Mouse (Mus musculus) kidney, postnatal 0 days (tissue): ENCODE results near the gene Trp63. TPM values are rescaled to one million over a fixed set of nuclear protein-coding genes. Genes with fewer than 3 reads are reported as not detected.

Source experiments
- ATAC-seq: fragments of 200-750 bp; cut with Nextera tagmentation; replicated peaks from 2 replicates; pipeline ENCODE4 v1.8.0; 2017; ENCODE audit warnings: low read depth, moderate number of reproducible peaks, moderate TSS enrichment, moderate library complexity; ENCODE audit not compliant: low FRiP score
- DNase-seq: peaks from one replicate; pipeline ENCODE4 v3.0.0-alpha.2; 2016; ENCODE audit warnings: low spot score
- H3K27ac ChIP-seq: fragments of 300-500 bp; sonication (generic); 2 replicates; pipeline ENCODE4 v1.5.1; 2014; ENCODE audit warnings: mild to moderate bottlenecking
- H3K27me3 ChIP-seq: fragments of 300-500 bp; sonication (generic); 2 replicates; pipeline ENCODE4 v1.6.1; 2014; ENCODE audit warnings: low read length, mixed read lengths; ENCODE audit not compliant: insufficient read depth
- H3K36me3 ChIP-seq: fragments of 300-500 bp; sonication (generic); 2 replicates; pipeline ENCODE4 v1.6.1; 2014; ENCODE audit warnings: low read length, mixed read lengths; ENCODE audit not compliant: insufficient read depth
- H3K4me1 ChIP-seq: fragments of 300-500 bp; sonication (generic); replicated peaks from 2 replicates; pipeline ENCODE4 v1.6.1; 2014; ENCODE audit warnings: antibody characterized with exemption, low read length, mixed read lengths; ENCODE audit not compliant: insufficient read depth
- H3K4me2 ChIP-seq: fragments of 300-500 bp; sonication (generic); 2 replicates; pipeline ENCODE4 v1.6.1; 2014; ENCODE audit warnings: mild to moderate bottlenecking, low read length, moderate library complexity, mixed read lengths
- H3K4me3 ChIP-seq: fragments of 300-500 bp; sonication (generic); replicated peaks from 2 replicates; pipeline ENCODE4 v1.5.1; 2014; ENCODE audit warnings: low read depth, low read length
- H3K9ac ChIP-seq: fragments of 300-500 bp; sonication (generic); 2 replicates; pipeline ENCODE4 v1.6.1; 2014; ENCODE audit warnings: low read depth, low read length
- H3K9me3 ChIP-seq: fragments of 300-500 bp; sonication (generic); replicated peaks from 2 replicates; pipeline ENCODE4 v1.6.1; 2016; ENCODE audit warnings: low read length, inconsistent platforms, mixed read lengths
- CTCF ChIP-seq: IDR thresholded peaks from 2 replicates; pipeline ENCODE4 v1.5.1; 2016; ENCODE audit warnings: antibody characterized with exemption, low read depth, mild to moderate bottlenecking, moderate library complexity
- WGBS: fragments of 180-500 bp; shearing (Covaris S2); extraction: QIAGEN DNeasy Blood & Tissue Kit; methylation state at CpG from one replicate; pipeline ENCODE4 v1.1.7; 2014; 5-methylcytosine and 5-hydroxymethylcytosine counted together
- polyA plus RNA-seq: library from polyadenylated mRNA; unstranded; fragments of >200 nt; fragmentation: Nextera tagmentation; extraction: Ambion mirVana; gene quantifications from 2 replicates; pipeline ENCODE4 v1.2.1, GENCODE M21; 2015

The Trp63 gene
- polyA plus RNA-seq, 1 experiment from 2014 or later, result 1.3 TPM

DNA sequence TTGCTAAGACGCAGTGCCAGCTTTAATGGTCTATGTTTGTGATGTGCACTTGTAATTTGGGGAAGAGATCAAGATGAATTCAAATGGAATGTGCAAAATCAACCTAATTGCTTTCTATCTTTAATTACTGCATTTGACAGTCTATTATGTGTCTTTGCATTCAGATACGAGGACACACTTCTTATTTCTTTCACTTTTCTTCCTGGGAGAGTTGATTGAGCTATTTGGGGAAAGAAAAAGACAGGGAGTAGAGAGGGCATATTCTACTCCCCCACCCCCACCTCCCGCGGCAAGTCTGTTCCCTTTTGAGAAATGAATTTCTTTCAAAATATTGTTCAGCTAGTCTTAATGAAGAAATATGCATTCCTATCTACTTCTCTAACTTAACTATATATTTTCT is 149.0 kb downstream of the Trp63 start:
- Histone ChIP-seq H3K27me3 (no peaks in the 10 kb centered on the region), H3K4me1 (no peaks in the 10 kb centered on the region), H3K4me2 (no peak overlapping the region), H3K9me3 (no peaks in the 10 kb centered on the region), H3K36me3 (no peaks in the 10 kb centered on the region), H3K9ac (no peak overlapping the region), H3K4me3 (no peak overlapping the region), H3K27ac (no peak overlapping the region)
- WGBS, result 88% methylated on average over 4 of the region's 4 CpGs
- no peak for DNase-seq
- ATAC-seq, result no peak
- no peak for TF ChIP-seq CTCF

DNA sequence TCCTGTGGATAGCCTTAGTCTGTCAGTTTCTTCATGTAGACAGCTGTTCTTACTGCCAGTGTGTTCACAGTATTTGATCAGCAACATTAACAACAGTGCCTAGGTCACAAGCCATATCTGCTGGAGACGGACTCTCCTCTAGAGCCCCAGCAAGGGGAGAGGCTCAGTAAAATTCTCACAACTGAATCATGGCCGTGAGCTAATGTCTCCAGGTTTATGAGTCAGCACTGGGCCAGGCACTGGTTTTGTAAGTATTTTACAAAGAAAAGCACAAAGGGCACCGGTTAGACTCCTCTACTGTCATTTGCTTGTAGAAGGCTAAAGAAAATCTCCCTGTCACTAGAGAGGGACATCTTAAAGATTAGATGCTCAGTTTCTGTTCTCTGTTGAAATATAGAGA is 151.7 kb downstream of the Trp63 start:
- no peak overlapping the region for H3K4me2 ChIP-seq
- H3K9me3 ChIP-seq, result no peaks in the 10 kb centered on the region
- no peaks in the 10 kb centered on the region for H3K27me3 ChIP-seq
- ATAC-seq, result no peak
- H3K9ac ChIP-seq, result no peak overlapping the region
- no peak for DNase-seq
- no peak for TF ChIP-seq CTCF
- H3K27ac ChIP-seq, result no peak overlapping the region
- no peaks in the 10 kb centered on the region for H3K36me3 ChIP-seq
- 85% methylated on average over 3 of the region's 3 CpGs for WGBS
- H3K4me1 ChIP-seq, result no peaks in the 10 kb centered on the region
- no peak overlapping the region for H3K4me3 ChIP-seq

DNA sequence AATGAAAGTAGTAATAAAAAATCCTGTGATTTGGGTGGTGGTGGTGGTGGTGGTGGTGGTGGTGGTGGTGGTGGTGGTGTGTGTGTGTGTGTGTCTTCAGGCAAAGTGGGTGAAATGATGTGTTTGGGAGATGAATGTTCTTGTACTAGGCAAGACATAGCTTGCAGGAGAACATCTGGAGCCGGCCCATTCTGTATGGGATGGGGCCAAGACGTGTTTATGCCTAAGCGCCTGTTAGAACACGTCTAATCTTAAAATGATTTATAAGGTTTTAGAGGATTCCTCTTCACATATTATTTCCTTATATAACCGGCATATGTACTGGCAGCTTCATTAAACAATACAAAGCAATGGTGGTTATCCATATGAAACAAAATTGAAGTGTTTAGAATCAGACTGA is 152.2 kb downstream of the Trp63 start:
- 72% methylated on average over 5 of the region's 5 CpGs for WGBS
- ATAC-seq, result no peak
- no peak overlapping the region for H3K9ac ChIP-seq
- no peak overlapping the region for H3K4me2 ChIP-seq
- H3K36me3 ChIP-seq, result no peaks in the 10 kb centered on the region
- TF ChIP-seq CTCF, result no peak
- no peak for DNase-seq
- H3K27me3 ChIP-seq, result no peaks in the 10 kb centered on the region
- H3K9me3 ChIP-seq, result no peaks in the 10 kb centered on the region
- no peak overlapping the region for H3K4me3 ChIP-seq
- no peaks in the 10 kb centered on the region for H3K4me1 ChIP-seq
- no peak overlapping the region for H3K27ac ChIP-seq

DNA sequence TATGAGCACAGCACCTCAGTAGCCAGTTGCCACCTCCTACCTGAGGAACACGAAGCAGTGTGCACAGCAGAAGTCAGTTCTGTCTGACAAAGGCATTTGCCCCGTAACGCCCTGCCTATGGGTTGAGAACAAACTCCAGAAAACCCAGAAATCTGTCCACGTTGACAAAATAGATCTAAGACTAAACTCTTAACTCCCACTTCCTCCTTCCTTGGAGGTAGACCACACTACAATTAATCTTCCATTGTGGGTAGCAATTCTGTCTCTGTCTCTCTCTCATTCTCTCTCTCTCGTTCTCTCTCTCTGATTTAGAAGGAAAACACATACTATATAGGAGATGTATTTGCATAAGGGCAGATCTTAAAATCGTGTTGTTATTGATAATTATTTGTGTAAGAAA is 159.4 kb downstream of the Trp63 start:
- H3K36me3 ChIP-seq, result no peaks in the 10 kb centered on the region
- no peaks in the 10 kb centered on the region for H3K27me3 ChIP-seq
- no peak overlapping the region for H3K9ac ChIP-seq
- no peak overlapping the region for H3K27ac ChIP-seq
- no peak for DNase-seq
- no peak overlapping the region for H3K4me2 ChIP-seq
- 55% methylated on average over 6 of the region's 6 CpGs for WGBS
- no peaks in the 10 kb centered on the region for H3K4me1 ChIP-seq
- no peak overlapping the region for H3K4me3 ChIP-seq
- no peak for TF ChIP-seq CTCF
- H3K9me3 ChIP-seq, result no peaks in the 10 kb centered on the region
- ATAC-seq, result no peak

DNA sequence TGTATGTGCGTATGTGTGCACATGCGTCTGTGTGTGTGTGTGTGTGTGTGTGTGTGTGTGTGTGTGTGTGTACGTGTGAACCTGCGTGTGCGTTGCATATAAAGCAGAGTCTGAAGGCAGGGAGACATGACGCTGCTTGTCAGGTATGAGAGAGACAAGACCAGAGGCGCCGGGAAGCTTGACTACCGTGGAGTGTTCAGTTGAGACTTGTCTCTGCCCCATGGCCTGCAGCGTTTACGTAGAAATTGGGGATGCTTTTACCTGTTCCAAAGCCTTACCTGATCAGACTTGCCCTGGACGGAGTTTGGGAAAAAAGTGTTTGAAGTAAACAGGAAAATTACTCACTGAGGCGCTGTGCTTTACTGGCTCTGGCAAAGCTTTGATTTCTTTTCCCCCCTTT is 160.1 kb downstream of the Trp63 start:
- Histone ChIP-seq H3K4me1 (no peaks in the 10 kb centered on the region), H3K4me2 (no peak overlapping the region), H3K4me3 (no peak overlapping the region), H3K27ac (no peak overlapping the region), H3K27me3 (no peaks in the 10 kb centered on the region), H3K9me3 (no peaks in the 10 kb centered on the region), H3K36me3 (no peaks in the 10 kb centered on the region), H3K9ac (no peak overlapping the region)
- ATAC-seq (no peak), DNase-seq (no peak)
- no peak for TF ChIP-seq CTCF
- WGBS, result 88% methylated on average over 13 of the region's 13 CpGs

DNA sequence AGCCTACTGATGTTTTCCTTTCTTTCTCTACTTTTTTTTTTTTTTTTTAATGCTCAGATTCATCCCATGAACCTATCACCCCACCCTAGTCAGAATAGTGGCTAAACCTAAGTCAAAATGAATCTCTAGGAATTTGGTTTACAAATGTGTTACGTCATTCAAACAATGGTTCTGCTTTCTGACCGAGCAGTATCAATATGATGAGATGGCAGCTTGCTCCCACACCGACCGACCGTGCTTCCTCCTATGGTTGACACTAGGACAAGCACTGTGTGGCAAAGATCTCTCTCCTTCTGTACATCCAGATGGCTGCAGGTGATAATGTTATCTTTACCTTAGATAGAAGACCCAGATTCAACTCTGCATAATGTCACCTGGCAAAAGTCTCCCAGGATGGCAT is 163.0 kb downstream of the Trp63 start:
- no peak overlapping the region for H3K27ac ChIP-seq
- no peaks in the 10 kb centered on the region for H3K9me3 ChIP-seq
- no peak for DNase-seq
- H3K4me2 ChIP-seq, result no peak overlapping the region
- H3K4me3 ChIP-seq, result no peak overlapping the region
- no peaks in the 10 kb centered on the region for H3K4me1 ChIP-seq
- no peaks in the 10 kb centered on the region for H3K36me3 ChIP-seq
- no peaks in the 10 kb centered on the region for H3K27me3 ChIP-seq
- no peak for TF ChIP-seq CTCF
- ATAC-seq, result no peak
- WGBS, result 92% methylated on average over 5 of the region's 5 CpGs
- H3K9ac ChIP-seq, result no peak overlapping the region

DNA sequence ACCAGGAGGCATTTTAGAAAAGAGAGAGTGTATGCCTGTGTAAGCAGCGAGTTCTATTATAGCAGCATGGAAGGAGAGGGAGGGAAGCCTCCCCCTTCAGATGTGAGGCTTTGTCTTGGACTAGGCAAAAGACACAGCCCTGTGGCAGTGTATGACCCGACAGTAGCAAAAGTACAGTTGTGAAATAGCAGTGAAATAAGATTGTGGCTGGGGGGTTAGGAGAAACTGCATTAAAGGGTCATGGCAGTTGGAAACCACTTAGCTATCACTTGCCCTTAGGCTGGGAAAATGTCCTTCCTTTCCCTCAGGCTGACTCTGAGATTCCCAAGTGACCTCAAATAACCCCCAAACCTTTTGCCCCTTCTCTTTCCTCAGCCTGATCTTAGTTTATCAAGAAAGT is 164.9 kb downstream of the Trp63 start:
- no peaks in the 10 kb centered on the region for H3K36me3 ChIP-seq

More for the DNA sequence above, 164.9 kb downstream of the Trp63 start:
- no peaks in the 10 kb centered on the region for H3K27me3 ChIP-seq
- DNase-seq, result no peak
- H3K9ac ChIP-seq, result no peak overlapping the region
- WGBS, result 75% methylated on average over 2 of the region's 2 CpGs
- no peak for TF ChIP-seq CTCF
- H3K4me2 ChIP-seq, result no peak overlapping the region
- H3K4me1 ChIP-seq, result no peaks in the 10 kb centered on the region
- ATAC-seq, result no peak
- H3K9me3 ChIP-seq, result no peaks in the 10 kb centered on the region
- H3K27ac ChIP-seq, result no peak overlapping the region
- no peak overlapping the region for H3K4me3 ChIP-seq
